Mouse (Mus musculus): ENCODE results near the gene Olfr1152. TPM values are rescaled to one million over a fixed set of nuclear protein-coding genes. Genes with fewer than 3 reads are reported as not detected.

Gene Olfr1152
- not detected in 2 replicates for polyA plus RNA-seq (2015; fragmentation: Nextera tagmentation; extraction: Ambion mirVana)

DNA sequence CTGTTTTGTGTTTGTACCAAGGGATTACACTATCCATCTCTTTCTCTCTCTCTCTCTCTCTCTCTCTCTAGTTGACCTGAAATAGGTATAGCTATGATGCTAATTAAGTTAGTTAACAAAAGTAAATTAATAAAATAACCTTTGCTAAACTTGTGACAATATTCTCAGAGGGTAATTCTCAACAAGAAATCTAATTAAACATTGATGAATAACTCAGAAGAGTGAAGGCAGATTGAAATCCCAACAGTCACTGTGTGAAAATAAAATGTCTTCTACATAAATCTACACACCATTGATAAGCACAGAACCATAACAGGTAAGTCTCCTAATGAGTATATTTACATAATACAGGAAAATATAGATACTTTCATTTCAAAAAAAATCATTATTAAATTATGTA, at the start of gene Olfr1152:
Olfr1152 (plus strand) TSS at position 301 of the 400 bp plus-strand sequence.
- no peaks in the 10 kb centered on the region for H3K4me1 ChIP-seq

DNA sequence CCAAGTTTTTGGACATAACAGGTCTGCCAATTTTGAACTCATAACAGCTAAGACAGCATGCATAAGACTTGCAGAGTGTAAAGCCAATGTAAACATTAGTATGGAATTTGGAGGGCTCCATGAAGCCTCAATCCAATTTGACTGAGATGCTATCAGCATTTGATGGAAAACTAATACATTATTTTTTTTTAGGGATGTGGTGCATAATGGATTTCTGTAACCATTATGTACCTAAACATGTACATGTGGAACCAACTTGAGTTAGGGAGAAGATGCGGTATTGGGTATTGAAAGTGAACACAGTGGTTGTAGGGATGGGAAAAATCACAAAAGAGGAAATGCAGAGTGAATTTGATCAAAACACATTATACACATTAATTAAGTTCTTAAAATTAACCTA, 36.1 kb upstream of the Olfr1152 start, which contains the start of gene Olfr1148:
Olfr1148 (plus strand) TSS at position 301 of the 400 bp plus-strand sequence.
- Histone ChIP-seq H3K4me1 (no peaks in the 10 kb centered on the region), H3K4me3 (replicated peaks) (no peak within 1 kb of the TSS), H3K27me3 (no peaks in the 10 kb centered on the region), H3K27ac (no peak within 1 kb of the TSS), H3K36me3 (no peaks in the 10 kb centered on the region), H3K4me2 (no peak within 1 kb of the TSS), H3K9ac (no peak within 1 kb of the TSS), H3K9me3 (replicated peaks) (no peaks in the 10 kb centered on the region)
- WGBS = 90% methylated on average over 1 of the region's 1 CpGs
- no peak for ATAC-seq (replicated peaks; ENCODE audit: low FRiP score)

More for the DNA sequence above, at the start of gene Olfr1152:
- Histone ChIP-seq H3K4me3 (replicated peaks) (no peak within 1 kb of the TSS), H3K36me3 (no peaks in the 10 kb centered on the region), H3K27me3 (no peaks in the 10 kb centered on the region), H3K4me2 (no peak within 1 kb of the TSS), H3K9me3 (replicated peaks) (no peaks in the 10 kb centered on the region), H3K9ac (no peak within 1 kb of the TSS), H3K27ac (no peak within 1 kb of the TSS)
- no peak for ATAC-seq (replicated peaks; ENCODE audit: low FRiP score)

DNA sequence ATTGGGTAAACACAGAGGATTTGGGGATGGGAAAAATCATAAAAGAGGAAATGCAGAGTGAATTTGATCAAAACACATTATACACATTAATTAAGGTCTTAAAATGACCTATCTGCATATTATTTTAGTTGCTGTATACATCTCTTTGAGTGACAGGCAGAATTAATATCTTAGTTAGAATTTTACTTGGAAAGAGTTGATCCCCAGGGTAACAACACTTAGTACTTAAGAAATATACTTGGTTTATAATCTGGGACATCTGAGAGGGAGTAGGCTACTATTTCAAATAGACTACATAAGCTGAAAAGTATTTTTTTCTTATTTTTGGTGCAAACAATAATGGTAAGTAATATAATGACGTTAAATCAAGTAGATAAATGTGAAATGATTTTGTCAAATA, 22.6 kb upstream of the Olfr1152 start, which contains the start of gene Olfr1150-ps1:
Olfr1150-ps1 (plus strand) TSS at position 301 of the 400 bp plus-strand sequence.
- Histone ChIP-seq H3K27me3 (no peaks in the 10 kb centered on the region), H3K9ac (no peak within 1 kb of the TSS), H3K4me2 (no peak within 1 kb of the TSS), H3K4me3 (replicated peaks) (no peak within 1 kb of the TSS), H3K4me1 (no peaks in the 10 kb centered on the region), H3K9me3 (replicated peaks) (no peaks in the 10 kb centered on the region), H3K36me3 (no peaks in the 10 kb centered on the region), H3K27ac (no peak within 1 kb of the TSS)
- 87% methylated on average over 1 of the region's 1 CpGs for WGBS
- ATAC-seq (replicated peaks; ENCODE audit: low FRiP score) = no peak

DNA sequence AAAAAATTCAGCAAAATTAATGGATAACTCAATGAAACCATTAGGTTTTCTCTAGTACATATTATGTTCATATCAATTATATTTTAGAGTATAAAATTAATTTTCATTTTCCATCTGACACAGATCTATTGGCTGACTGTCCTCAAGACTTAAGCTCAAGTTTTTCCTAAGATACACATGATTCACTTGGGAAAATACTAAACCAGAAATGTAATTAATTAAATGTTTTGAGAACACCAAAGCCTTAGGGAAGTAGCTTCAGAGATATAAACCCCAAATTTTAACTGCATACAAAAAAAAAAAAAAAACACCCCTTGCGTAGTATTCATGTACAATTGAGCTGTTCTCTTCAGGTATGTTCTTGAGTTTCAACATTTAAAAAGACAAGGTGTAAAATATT, 10.7 kb upstream of the Olfr1152 start, which contains the start of gene Olfr1151:
Olfr1151 (plus strand) TSS at position 301 of the 400 bp plus-strand sequence.
- Histone ChIP-seq H3K36me3 (no peaks in the 10 kb centered on the region), H3K9ac (no peak within 1 kb of the TSS), H3K27ac (no peak within 1 kb of the TSS), H3K4me1 (no peaks in the 10 kb centered on the region), H3K27me3 (no peaks in the 10 kb centered on the region), H3K4me2 (no peak within 1 kb of the TSS), H3K4me3 (replicated peaks) (no peak within 1 kb of the TSS), H3K9me3 (replicated peaks) (no peaks in the 10 kb centered on the region)
- no peak for ATAC-seq (replicated peaks; ENCODE audit: low FRiP score)
- WGBS = 92% methylated on average over 1 of the region's 1 CpGs

DNA sequence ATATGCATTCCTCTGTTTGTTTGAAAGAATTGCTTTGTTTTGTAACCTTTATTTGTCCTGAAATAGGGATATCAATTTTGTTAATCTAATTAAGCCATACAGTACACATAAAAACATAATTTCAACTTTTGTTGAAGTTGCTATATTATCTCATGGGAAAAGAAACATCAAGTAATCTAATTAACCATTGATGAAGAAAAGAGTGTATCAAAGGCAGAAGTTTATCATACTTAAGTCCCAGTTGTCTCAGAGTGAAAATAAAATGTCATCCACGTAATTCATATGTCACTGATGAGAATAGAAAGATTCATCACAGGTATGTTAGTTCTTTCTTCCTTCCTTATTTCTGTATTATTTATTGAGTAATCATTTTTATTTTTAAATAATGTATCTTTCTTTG, 28.4 kb downstream of the Olfr1152 start, which contains the start of gene Olfr1153:
Olfr1153 (plus strand) TSS at position 301 of the 400 bp plus-strand sequence.
- no peaks in the 10 kb centered on the region for H3K9me3 ChIP-seq (replicated peaks)
- WGBS = 77% methylated on average over 1 of the region's 1 CpGs
- no peaks in the 10 kb centered on the region for H3K36me3 ChIP-seq
- no peak within 1 kb of the TSS for H3K4me2 ChIP-seq
- no peak within 1 kb of the TSS for H3K4me3 ChIP-seq (replicated peaks)
- no peak within 1 kb of the TSS for H3K27ac ChIP-seq
- no peak within 1 kb of the TSS for H3K9ac ChIP-seq
- no peaks in the 10 kb centered on the region for H3K27me3 ChIP-seq
- ATAC-seq (replicated peaks; ENCODE audit: low FRiP score) = no peak
- no peaks in the 10 kb centered on the region for H3K4me1 ChIP-seq

DNA sequence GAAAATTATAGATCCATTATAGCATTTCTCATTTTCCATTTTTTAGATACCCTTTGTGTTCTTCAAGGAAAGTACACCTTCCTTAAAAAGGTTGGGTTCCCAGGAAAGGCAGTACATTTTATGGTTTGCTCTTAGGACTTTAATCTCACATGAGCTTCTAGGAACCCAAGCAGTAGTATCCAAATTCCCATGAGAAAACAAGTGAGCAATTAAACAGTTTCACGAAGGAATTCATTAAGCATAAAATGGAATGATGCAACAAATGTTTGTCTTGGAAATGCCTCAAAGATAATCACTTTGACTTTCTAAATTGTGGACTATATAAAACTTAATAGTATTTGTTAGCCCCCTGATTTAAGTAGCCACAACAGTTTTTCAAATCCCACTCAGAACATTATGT, 38.8 kb downstream of the Olfr1152 start, which contains the start of gene Olfr1154:
Olfr1154 (minus strand) TSS at position 101 of the 400 bp plus-strand sequence.
- no peak within 1 kb of the TSS for H3K4me2 ChIP-seq
- 84% methylated on average over 1 of the region's 1 CpGs for WGBS
- no peaks in the 10 kb centered on the region for H3K36me3 ChIP-seq
- no peak within 1 kb of the TSS for H3K4me3 ChIP-seq (replicated peaks)
- H3K4me1 ChIP-seq = no peaks in the 10 kb centered on the region
- H3K27me3 ChIP-seq = no peaks in the 10 kb centered on the region
- H3K27ac ChIP-seq = no peak within 1 kb of the TSS
- no peaks in the 10 kb centered on the region for H3K9me3 ChIP-seq (replicated peaks)
- no peak within 1 kb of the TSS for H3K9ac ChIP-seq
- ATAC-seq (replicated peaks; ENCODE audit: low FRiP score) = no peak

Other genes with a start within 250 kb of the Olfr1152 start
- not detected in 2 replicates for gene Olfr1131, start 239.4 kb upstream of the Olfr1152 start, polyA plus RNA-seq (2015; fragmentation: Nextera tagmentation; extraction: Ambion mirVana)
- gene Olfr1132, start 229.0 kb upstream of the Olfr1152 start, polyA plus RNA-seq (2015; fragmentation: Nextera tagmentation; extraction: Ambion mirVana) = not detected in 2 replicates
- gene Olfr1133, start 219.1 kb upstream of the Olfr1152 start, polyA plus RNA-seq (2015; fragmentation: Nextera tagmentation; extraction: Ambion mirVana) = not detected in 2 replicates
- gene Olfr1134, start 208.0 kb upstream of the Olfr1152 start, polyA plus RNA-seq (2015; fragmentation: Nextera tagmentation; extraction: Ambion mirVana) = not detected in 2 replicates
- not detected in 2 replicates for gene Olfr1135, start 192.8 kb upstream of the Olfr1152 start, polyA plus RNA-seq (2015; fragmentation: Nextera tagmentation; extraction: Ambion mirVana)
- not detected in 2 replicates for gene Olfr1136, start 172.5 kb upstream of the Olfr1152 start, polyA plus RNA-seq (2015; fragmentation: Nextera tagmentation; extraction: Ambion mirVana)
- not detected in 2 replicates for gene Olfr1137, start 153.3 kb upstream of the Olfr1152 start, polyA plus RNA-seq (2015; fragmentation: Nextera tagmentation; extraction: Ambion mirVana)
- not detected in 2 replicates for gene Olfr1138, start 126.5 kb upstream of the Olfr1152 start, polyA plus RNA-seq (2015; fragmentation: Nextera tagmentation; extraction: Ambion mirVana)
- gene Olfr1140, start 122.7 kb upstream of the Olfr1152 start, polyA plus RNA-seq (2015; fragmentation: Nextera tagmentation; extraction: Ambion mirVana) = not detected in 2 replicates
- gene Olfr1141, start 112.5 kb upstream of the Olfr1152 start, polyA plus RNA-seq (2015; fragmentation: Nextera tagmentation; extraction: Ambion mirVana) = not detected in 2 replicates
- not detected in 2 replicates for gene Olfr152, start 87.0 kb upstream of the Olfr1152 start, polyA plus RNA-seq (2015; fragmentation: Nextera tagmentation; extraction: Ambion mirVana)
- not detected in 2 replicates for gene Olfr1143, start 65.9 kb upstream of the Olfr1152 start, polyA plus RNA-seq (2015; fragmentation: Nextera tagmentation; extraction: Ambion mirVana)
- gene Olfr1145, start 56.7 kb upstream of the Olfr1152 start, polyA plus RNA-seq (2015; fragmentation: Nextera tagmentation; extraction: Ambion mirVana) = not detected in 2 replicates
- gene Olfr1148, start 36.0 kb upstream of the Olfr1152 start, polyA plus RNA-seq (2015; fragmentation: Nextera tagmentation; extraction: Ambion mirVana) = not detected in 2 replicates
- gene Olfr1150-ps1, start 22.5 kb upstream of the Olfr1152 start, polyA plus RNA-seq (2015; fragmentation: Nextera tagmentation; extraction: Ambion mirVana) = not detected in 2 replicates
- not detected in 2 replicates for gene Olfr1151, start 10.6 kb upstream of the Olfr1152 start, polyA plus RNA-seq (2015; fragmentation: Nextera tagmentation; extraction: Ambion mirVana)
- not detected in 2 replicates for gene Olfr1153, start 28.5 kb downstream of the Olfr1152 start, polyA plus RNA-seq (2015; fragmentation: Nextera tagmentation; extraction: Ambion mirVana)
- gene Olfr1154, start 38.7 kb downstream of the Olfr1152 start, polyA plus RNA-seq (2015; fragmentation: Nextera tagmentation; extraction: Ambion mirVana) = not detected in 2 replicates
- gene Olfr1155, start 78.6 kb downstream of the Olfr1152 start, polyA plus RNA-seq (2015; fragmentation: Nextera tagmentation; extraction: Ambion mirVana) = not detected in 2 replicates
- gene Olfr1156, start 86.6 kb downstream of the Olfr1152 start, polyA plus RNA-seq (2015; fragmentation: Nextera tagmentation; extraction: Ambion mirVana) = not detected in 2 replicates
- not detected in 2 replicates for gene Olfr1157, start 101.8 kb downstream of the Olfr1152 start, polyA plus RNA-seq (2015; fragmentation: Nextera tagmentation; extraction: Ambion mirVana)
- gene Olfr74, start 108.2 kb downstream of the Olfr1152 start, polyA plus RNA-seq (2015; fragmentation: Nextera tagmentation; extraction: Ambion mirVana) = not detected in 2 replicates
- gene Olfr1158, start 123.6 kb downstream of the Olfr1152 start, polyA plus RNA-seq (2015; fragmentation: Nextera tagmentation; extraction: Ambion mirVana) = not detected in 2 replicates
- gene Olfr1160, start 141.8 kb downstream of the Olfr1152 start, polyA plus RNA-seq (2015; fragmentation: Nextera tagmentation; extraction: Ambion mirVana) = not detected in 2 replicates
- not detected in 2 replicates for gene Olfr1161, start 156.3 kb downstream of the Olfr1152 start, polyA plus RNA-seq (2015; fragmentation: Nextera tagmentation; extraction: Ambion mirVana)
- 0.05 TPM in 2 replicates for gene Olfr73, start 171.2 kb downstream of the Olfr1152 start, polyA plus RNA-seq (2015; fragmentation: Nextera tagmentation; extraction: Ambion mirVana)
- not detected in 2 replicates for gene Olfr1162, start 184.6 kb downstream of the Olfr1152 start, polyA plus RNA-seq (2015; fragmentation: Nextera tagmentation; extraction: Ambion mirVana)
- not detected in 2 replicates for gene Olfr1163, start 205.3 kb downstream of the Olfr1152 start, polyA plus RNA-seq (2015; fragmentation: Nextera tagmentation; extraction: Ambion mirVana)
- not detected in 2 replicates for gene Olfr1164, start 227.5 kb downstream of the Olfr1152 start, polyA plus RNA-seq (2015; fragmentation: Nextera tagmentation; extraction: Ambion mirVana)